Mouse (Mus musculus) hindbrain, embryonic 11.5 days (tissue): ENCODE data around the gene Pigw. TPM values are rescaled to one million over a fixed set of nuclear protein-coding genes. Genes with fewer than 3 reads are reported as not detected.
A peak's percentile ranks its signal among the peaks of the same experiment; 100 is the strongest.

ENCODE experiments used
- ATAC-seq: fragments of 200-750 bp; cut with Nextera tagmentation; 2 replicates; pipeline ENCODE4 v1.8.0; 2017; ENCODE audit warnings: mild to moderate bottlenecking, moderate TSS enrichment, moderate library complexity; ENCODE audit not compliant: low FRiP score
- DNase-seq: peaks from one replicate; pipeline ENCODE4 v3.0.0-alpha.2; 2015; ENCODE audit warnings: low spot score
- H3K27ac ChIP-seq: fragments of 300-500 bp; sonication (generic); 2 replicates; pipeline ENCODE4 v1.5.1; 2014; ENCODE audit warnings: mild to moderate bottlenecking, low read depth, low read length
- H3K27me3 ChIP-seq: fragments of 300-500 bp; sonication (generic); 2 replicates; pipeline ENCODE4 v1.6.1; 2014; ENCODE audit warnings: mild to moderate bottlenecking, low read length, moderate library complexity, mixed read lengths; ENCODE audit not compliant: control insufficient read depth, insufficient read depth
- H3K36me3 ChIP-seq: fragments of 300-500 bp; sonication (generic); 2 replicates; pipeline ENCODE4 v1.6.1; 2014; ENCODE audit warnings: mild to moderate bottlenecking, low read length, moderate library complexity, mixed read lengths; ENCODE audit not compliant: control insufficient read depth, insufficient read depth
- H3K4me1 ChIP-seq: fragments of 300-500 bp; sonication (generic); replicated peaks from 2 replicates; pipeline ENCODE4 v1.6.1; 2014; ENCODE audit warnings: low read length, mixed read lengths; ENCODE audit not compliant: control insufficient read depth, insufficient read depth
- H3K4me2 ChIP-seq: fragments of 300-500 bp; sonication (generic); replicated peaks from 2 replicates; pipeline ENCODE4 v1.6.1; 2014; ENCODE audit warnings: mild to moderate bottlenecking, low read depth, low read length
- H3K4me3 ChIP-seq: fragments of 300-500 bp; sonication (generic); 2 replicates; pipeline ENCODE4 v1.5.1; 2014; ENCODE audit warnings: low read depth, low read length
- H3K9ac ChIP-seq: fragments of 300-500 bp; sonication (generic); 2 replicates; pipeline ENCODE4 v1.6.1; 2014; ENCODE audit warnings: low read depth, low read length
- H3K9me3 ChIP-seq: fragments of 300-500 bp; sonication (generic); 2 replicates; pipeline ENCODE4 v1.6.1; 2016; ENCODE audit warnings: low read length; ENCODE audit not compliant: control insufficient read depth
- WGBS: fragments of 180-500 bp; shearing (Covaris S2); extraction: QIAGEN DNeasy Blood & Tissue Kit; methylation state at CpG from one replicate; pipeline ENCODE4 v1.1.7; 2014; 5-methylcytosine and 5-hydroxymethylcytosine counted together
- polyA plus RNA-seq: library from polyadenylated mRNA; unstranded; fragments of >200 nt; fragmentation: Nextera tagmentation; extraction: Ambion mirVana; gene quantifications from 2 replicates; pipeline ENCODE4 v1.2.1, GENCODE M21; 2014

The Pigw gene
- polyA plus RNA-seq: 3.8 and 4.0 TPM in 2 replicates

DNA sequence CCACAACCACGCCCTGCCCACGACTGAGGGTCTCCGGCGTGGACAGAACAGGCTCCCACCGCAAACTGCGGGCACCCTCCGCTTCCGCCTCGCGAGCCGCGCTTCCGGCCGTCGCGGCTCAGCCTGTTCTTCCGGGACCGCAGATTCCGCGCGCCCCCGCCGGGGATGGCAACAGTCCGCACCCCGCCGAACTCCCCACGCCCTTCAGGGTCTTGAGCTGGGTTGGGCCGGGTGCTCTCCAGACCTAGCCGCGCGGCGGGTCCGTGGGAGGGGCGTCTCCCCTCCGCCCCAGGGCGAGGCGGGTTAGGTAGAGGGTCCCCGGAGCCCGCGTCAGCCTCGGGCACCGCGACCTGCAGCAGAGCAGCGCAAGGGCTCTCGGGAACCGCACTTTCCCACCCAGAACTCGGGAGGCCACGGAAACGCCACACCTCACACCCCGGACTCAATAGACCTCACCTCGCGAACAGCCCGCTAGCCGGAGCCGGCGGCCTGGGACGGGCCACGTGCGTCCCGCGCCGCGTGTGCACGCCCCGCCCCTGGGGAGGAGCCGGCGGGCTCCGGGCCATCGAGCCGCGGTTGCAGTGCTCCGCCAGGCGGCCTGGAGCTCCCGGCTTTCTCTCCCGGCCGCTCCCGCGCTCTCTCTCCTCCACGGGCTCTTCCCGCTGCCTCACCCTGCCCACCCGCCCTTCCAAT lies at the start of gene Pigw, which contains the start of gene Myo19:
Pigw (minus strand) TSS at position 514 of the 693 bp plus-strand sequence.
Myo19 (plus strand) TSS at position 377 of the 693 bp plus-strand sequence.
- Histone ChIP-seq H3K9ac (peak within 1 kb of the TSS; percentile 89), H3K4me1 (peaks cover 3% of the 10 kb centered on the region; the same call in 1 of the 2 replicates), H3K4me2 (peak within 1 kb of the TSS; percentile 84), H3K36me3 (no peaks in the 10 kb centered on the region), H3K9me3 (no peaks in the 10 kb centered on the region), H3K4me3 (peak within 1 kb of the TSS; percentile 84), H3K27ac (peak within 1 kb of the TSS; percentile 84), H3K27me3 (no peaks in the 10 kb centered on the region)
- under 1% methylated on average over 72 of the region's 81 CpGs for WGBS
- peak; percentile 95 for ATAC-seq
- DNase-seq: peak; percentile 88

DNA sequence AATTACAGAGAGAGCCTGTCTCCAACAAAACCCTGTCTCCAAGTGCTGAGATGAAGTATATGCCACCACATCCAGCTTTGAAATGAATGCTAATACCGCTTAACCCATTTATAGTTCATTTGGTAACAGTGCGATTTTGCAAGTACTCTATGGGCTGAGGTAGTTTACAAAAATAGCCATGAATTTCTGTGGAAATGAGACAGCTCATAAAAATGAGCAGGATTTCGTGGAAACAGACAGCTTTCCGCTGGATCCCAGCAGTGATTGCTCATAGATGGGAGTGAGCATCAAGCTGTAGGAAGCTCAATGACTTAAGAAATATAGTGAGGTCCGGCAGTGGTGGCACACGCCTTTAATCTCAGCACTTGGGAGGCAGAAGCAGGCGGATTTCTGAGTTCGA lies 40.9 kb upstream of the Pigw start:
- Histone ChIP-seq H3K4me2 (no peak overlapping the region), H3K27me3 (no peaks in the 10 kb centered on the region), H3K9me3 (no peaks in the 10 kb centered on the region), H3K4me1 (no peaks in the 10 kb centered on the region), H3K4me3 (no peak overlapping the region), H3K36me3 (no peaks in the 10 kb centered on the region), H3K27ac (no peak overlapping the region), H3K9ac (no peak overlapping the region)
- WGBS: 89% methylated on average over 8 of the region's 8 CpGs
- no peak for ATAC-seq
- no peak for DNase-seq

DNA sequence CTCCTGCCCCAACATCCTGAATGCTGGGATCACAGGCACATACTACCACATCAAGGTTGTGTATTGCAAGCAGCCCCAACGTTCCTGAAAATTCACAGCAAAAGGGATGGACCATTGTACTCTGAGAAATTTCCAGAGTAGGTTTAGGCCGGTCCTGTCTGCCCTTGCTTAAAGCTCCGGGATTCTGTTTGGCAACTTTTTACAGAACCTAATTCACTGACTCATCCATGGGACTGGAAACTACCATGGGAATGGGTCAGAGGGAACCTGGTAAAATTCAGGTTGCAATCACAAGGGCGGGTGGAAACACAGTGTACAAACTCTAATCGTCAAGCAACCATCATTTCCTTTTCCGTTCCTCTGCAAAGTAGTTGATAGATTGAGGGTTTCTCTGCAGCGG lies 39.9 kb upstream of the Pigw start:
- 71% methylated on average over 7 of the region's 7 CpGs for WGBS
- Histone ChIP-seq H3K4me1 (no peaks in the 10 kb centered on the region), H3K36me3 (no peaks in the 10 kb centered on the region), H3K9ac (no peak overlapping the region), H3K27me3 (no peaks in the 10 kb centered on the region), H3K4me3 (no peak overlapping the region), H3K27ac (no peak overlapping the region), H3K4me2 (no peak overlapping the region), H3K9me3 (no peaks in the 10 kb centered on the region)
- ATAC-seq: no peak
- no peak for DNase-seq

DNA sequence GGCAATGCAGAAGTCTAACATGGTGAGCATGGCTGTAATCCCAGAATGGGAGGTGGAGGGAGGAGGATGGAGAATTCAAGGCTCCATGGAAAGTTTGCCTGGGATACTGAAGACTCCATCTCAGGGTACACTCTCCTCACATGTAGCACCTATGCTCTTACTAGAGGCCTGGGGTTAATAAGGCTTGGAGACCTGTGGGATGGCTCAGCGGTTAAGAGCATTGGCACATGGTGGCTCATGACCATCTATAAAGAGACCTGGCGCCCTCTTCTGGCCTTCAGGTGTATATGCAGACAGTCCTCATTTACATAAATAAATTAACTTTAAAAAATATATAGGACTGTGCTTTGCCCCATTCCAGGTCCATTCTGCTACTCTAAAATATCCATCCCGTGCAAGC lies 39.2 kb upstream of the Pigw start:
- DNase-seq (peak; percentile 43), ATAC-seq (no peak)
- 40% methylated on average over 3 of the region's 3 CpGs for WGBS

DNA sequence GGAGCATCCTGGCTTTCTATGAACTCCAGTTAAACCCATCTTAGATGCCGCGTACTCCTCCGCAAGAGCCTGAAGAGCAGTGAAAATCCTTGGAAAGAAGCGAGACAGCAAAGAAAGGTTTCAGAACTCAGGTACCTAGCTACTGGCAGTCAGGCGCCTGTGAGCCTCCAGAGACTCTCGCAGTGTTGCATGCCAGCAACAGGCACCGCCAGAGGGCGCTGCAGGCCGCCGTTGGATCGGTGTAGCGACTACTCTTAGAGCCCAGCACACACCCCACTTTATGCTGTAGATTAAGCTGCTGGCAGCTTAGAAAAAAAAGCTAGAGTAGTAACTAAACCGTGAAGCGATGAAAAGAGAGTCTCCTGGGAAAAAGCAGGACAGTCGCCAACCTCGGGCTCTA lies 38.3 kb upstream of the Pigw start:
- H3K9me3 ChIP-seq: no peaks in the 10 kb centered on the region
- H3K36me3 ChIP-seq: no peaks in the 10 kb centered on the region
- no peak overlapping the region for H3K27ac ChIP-seq
- no peak overlapping the region for H3K9ac ChIP-seq
- H3K4me2 ChIP-seq: no peak overlapping the region; the same call in 1 of the 2 replicates
- WGBS: 6% methylated on average over 16 of the region's 16 CpGs
- no peak overlapping the region for H3K4me3 ChIP-seq
- no peaks in the 10 kb centered on the region for H3K4me1 ChIP-seq
- DNase-seq (peak; percentile 94), ATAC-seq (peak; percentile 63; the same call in 1 of the 2 replicates)
- no peaks in the 10 kb centered on the region for H3K27me3 ChIP-seq

More for the DNA sequence above, 39.2 kb upstream of the Pigw start:
- H3K9ac ChIP-seq: no peak overlapping the region
- H3K4me1 ChIP-seq: no peaks in the 10 kb centered on the region
- H3K36me3 ChIP-seq: no peaks in the 10 kb centered on the region
- no peak overlapping the region for H3K4me2 ChIP-seq
- no peaks in the 10 kb centered on the region for H3K9me3 ChIP-seq
- no peak overlapping the region for H3K27ac ChIP-seq
- no peaks in the 10 kb centered on the region for H3K27me3 ChIP-seq
- H3K4me3 ChIP-seq: no peak overlapping the region

DNA sequence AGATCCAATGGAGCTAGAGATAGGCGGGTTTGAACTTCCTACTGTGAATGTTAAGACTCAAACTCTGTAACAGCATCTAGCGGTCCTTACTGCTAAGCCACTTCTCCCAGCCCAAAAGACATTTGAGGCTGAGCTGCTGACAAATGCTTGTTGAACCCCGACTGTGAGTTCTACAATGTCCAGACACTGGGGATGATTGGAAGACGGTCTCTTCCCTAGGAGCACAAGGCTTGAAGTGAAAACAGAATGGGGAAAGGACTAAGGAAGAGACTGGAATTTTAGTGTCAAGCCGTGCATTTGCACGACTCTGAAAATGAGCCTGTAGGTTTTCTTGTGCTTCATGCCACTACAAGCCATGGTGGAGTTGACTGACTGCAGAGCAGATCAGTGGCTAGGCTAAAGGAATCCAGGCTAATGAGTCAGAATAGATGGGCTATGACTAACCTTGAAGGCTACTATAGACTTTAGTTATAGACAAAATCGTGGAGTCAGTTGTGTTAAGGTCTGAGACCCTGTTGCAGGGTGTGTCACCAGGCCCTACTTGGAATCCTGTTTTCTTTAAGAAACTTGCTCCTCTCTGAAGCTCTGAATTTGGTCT lies 36.7 kb upstream of the Pigw start:
- ATAC-seq (no peak), DNase-seq (peak; percentile 16)
- no peaks in the 10 kb centered on the region for H3K27me3 ChIP-seq
- no peak overlapping the region for H3K27ac ChIP-seq
- no peaks in the 10 kb centered on the region for H3K9me3 ChIP-seq
- H3K9ac ChIP-seq: peak overlapping the region; percentile 46
- peak overlapping the region; percentile 26 for H3K4me2 ChIP-seq
- H3K36me3 ChIP-seq: no peaks in the 10 kb centered on the region
- 64% methylated on average over 7 of the region's 7 CpGs for WGBS
- H3K4me3 ChIP-seq: peak overlapping the region; percentile 84
- no peaks in the 10 kb centered on the region for H3K4me1 ChIP-seq

DNA sequence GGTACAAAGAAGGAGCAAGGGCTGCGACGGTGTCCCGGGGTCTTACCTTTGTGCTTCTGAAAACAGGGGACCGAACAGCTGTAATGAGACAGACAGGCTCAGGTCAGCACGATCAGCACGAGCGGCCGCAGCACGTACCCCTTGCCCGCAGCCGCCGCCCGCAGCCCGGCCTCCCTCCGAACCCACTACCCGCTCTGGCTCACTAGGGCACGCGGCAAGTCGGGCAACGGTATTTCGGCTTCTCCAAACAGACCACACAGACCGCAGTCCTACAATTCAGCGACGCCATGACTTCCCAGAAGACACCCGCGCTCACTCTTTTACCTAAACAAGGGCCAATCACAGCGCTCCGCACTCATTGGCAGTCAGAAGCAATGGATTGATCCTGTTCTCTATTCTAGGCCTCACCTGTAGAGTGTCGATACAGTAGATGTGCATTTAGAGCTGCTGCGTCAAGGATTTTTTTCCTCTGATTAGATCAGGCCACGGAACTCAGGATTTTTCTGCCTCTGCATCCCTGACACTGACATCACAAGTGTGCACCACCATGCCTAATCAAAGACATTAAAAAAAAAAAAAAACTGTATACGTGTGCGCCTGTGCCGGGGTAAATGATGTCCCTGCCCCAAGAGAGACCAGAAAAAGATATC lies 36.1 kb upstream of the Pigw start, which contains the start of gene Znhit3:
Znhit3 (minus strand) TSS at position 314 of the 650 bp plus-strand sequence.
- WGBS: 4% methylated on average over 33 of the region's 34 CpGs
- peak within 1 kb of the TSS; percentile 75 for H3K4me2 ChIP-seq
- no peaks in the 10 kb centered on the region for H3K36me3 ChIP-seq
- H3K9ac ChIP-seq: peak within 1 kb of the TSS; percentile 82
- DNase-seq: peak; percentile 84
- H3K27me3 ChIP-seq: no peaks in the 10 kb centered on the region
- no peaks in the 10 kb centered on the region for H3K9me3 ChIP-seq
- H3K4me3 ChIP-seq: peak within 1 kb of the TSS; percentile 84
- H3K4me1 ChIP-seq: no peaks in the 10 kb centered on the region
- ATAC-seq: peak; percentile 80
- H3K27ac ChIP-seq: no peak within 1 kb of the TSS

DNA sequence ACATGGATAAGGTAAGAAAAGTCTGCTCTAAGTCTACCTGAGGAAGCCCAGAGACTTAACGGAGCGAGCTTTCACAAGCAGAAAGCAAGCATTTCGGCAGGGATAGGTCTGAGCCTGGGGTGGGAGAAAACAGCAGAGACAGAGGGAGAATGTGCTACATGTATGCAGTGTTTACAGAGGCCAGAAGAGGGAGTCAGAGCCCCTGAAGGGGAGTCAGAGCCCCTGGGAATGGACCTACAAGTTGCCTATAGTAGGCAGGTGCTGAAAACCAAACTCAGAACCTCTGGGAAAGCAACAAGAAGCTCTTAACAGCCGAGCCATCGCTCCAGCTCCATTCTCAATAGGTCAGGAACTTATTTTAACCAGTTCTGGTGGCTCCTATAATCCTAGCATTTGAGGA lies 34.6 kb upstream of the Pigw start:
- DNase-seq: no peak
- no peaks in the 10 kb centered on the region for H3K4me1 ChIP-seq
- 80% methylated on average over 5 of the region's 5 CpGs for WGBS
- no peaks in the 10 kb centered on the region for H3K27me3 ChIP-seq
- no peak for ATAC-seq
- H3K9ac ChIP-seq: no peak overlapping the region
- no peak overlapping the region for H3K4me3 ChIP-seq
- H3K27ac ChIP-seq: no peak overlapping the region
- H3K36me3 ChIP-seq: no peaks in the 10 kb centered on the region
- 0 out of 2 replicates have a peak overlapping the region, but pooled peaks have one; percentile 12 for H3K4me2 ChIP-seq
- H3K9me3 ChIP-seq: no peaks in the 10 kb centered on the region
